Mouse (Mus musculus) granulocyte monocyte progenitor cell, adult 5-6 weeks (primary cell): ENCODE measurements at regions not wholly inside any gene's neighbourhood (a gene's known extent, or its start where the extent isn't known, plus 50 kb on each side); places are given as distances from the start of the nearest gene placed in this dataset.

Experiments used
- ATAC-seq: replicated peaks from 2 replicates; pipeline ENCODE4 v1.8.0; 2016; ENCODE audit warnings: mild to moderate bottlenecking, moderate TSS enrichment, inconsistent platforms; ENCODE audit not compliant: poor library complexity, severe bottlenecking

DNA sequence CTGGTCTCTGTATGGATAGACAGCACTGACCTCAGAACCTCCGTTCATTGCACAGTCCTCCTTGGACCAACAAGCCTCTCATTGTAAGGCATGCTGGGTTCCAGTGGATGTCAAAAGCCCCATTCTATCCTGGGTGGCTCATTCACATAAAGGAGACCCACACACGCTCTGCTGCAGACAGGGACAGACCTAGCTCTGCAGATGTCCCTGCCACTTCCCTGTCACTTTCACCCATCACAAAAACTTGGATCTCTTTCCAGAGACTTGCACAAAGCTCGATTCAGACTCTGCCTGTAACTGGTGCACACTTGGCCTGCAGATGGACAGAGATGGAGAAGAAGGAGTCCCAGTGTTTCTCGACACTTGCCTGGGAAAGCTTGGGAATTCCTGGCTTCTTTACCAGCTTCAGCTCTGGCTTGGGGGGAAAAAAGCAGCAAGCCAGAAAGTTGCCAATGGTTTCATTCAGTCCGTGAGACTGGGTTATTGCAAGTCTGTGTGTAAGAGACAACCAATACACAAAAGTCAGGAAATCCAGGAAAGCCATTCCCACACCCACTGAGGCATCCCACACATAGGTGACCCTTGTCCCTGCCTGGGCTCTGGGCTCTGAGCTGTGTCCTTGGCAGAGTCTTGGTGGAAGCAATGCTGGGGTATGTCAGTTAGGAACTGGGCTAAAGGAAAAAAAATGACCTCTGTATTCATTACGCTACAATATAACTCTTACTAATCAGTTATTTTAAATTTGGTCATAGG is 136.1 kb upstream of the Car8 start:
- no peak for ATAC-seq

- ATAC-seq: no peak
Observed at GRCm38 (mm10) chr4:8374061-8374460, 135.2 kb upstream of the Car8 start.

DNA sequence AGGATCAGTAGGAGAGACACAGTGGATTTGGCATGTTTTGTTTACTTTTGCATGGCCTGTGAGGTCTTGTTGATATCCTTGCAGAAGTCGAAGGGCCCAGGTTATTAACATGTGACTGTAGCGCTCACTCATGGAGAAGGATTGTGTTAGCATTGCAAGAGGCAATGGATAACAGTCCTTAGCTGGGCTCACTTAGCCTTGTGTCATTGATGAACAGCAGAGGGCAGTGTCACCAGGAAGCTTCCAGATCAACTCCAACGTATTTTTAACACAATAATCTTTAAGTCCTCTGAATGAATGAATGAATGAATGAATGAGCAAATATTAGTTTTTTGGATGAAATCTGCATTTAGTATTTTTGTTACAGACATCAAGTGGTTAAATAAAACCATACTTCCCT is 133.2 kb upstream of the Car8 start:
- ATAC-seq: no peak

- no peak for ATAC-seq
Observed at GRCm38 (mm10) chr4:8370786-8371185, 131.9 kb upstream of the Car8 start.

DNA sequence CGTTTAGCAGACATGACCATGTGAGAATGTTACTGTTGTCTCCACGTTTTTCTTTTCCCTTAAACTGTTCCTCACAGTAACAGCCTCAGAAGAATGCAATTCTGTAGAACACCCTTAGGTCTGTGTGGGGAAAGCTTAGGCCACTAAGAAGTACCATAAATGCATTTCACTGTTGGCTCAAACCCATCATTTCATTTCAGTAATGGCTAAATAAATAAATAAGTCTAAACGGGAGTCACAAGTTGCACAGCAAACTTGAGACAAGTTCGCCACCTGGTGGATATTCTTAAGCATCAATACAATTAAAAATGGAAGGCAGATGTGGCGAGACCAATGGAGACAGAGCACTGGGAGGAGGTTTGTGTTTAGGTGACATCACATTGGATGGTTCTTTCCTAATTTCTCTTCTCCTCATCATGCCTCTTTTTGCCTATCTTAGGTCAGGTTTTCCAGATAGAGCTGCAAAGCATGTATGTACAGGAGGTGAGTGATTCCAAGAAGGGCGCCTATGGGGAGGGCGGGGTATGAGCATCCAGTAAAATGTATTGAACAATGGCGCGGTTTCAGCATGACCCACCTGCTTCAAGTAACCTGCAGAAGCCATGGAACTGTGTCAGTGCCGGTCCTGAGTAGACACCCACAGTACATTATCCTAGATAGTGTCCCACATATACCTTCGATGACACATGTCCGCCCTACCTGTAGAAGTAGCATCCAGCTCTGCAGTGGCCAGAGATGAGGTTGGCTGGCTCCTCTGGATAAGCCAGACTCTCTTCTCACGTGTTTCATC is 128.8 kb upstream of the Car8 start:
- peak; percentile 73 for ATAC-seq

GRCm38 (mm10) chr4:8366978-8367377 is 128.1 kb upstream of the Car8 start:
- no peak for ATAC-seq

DNA sequence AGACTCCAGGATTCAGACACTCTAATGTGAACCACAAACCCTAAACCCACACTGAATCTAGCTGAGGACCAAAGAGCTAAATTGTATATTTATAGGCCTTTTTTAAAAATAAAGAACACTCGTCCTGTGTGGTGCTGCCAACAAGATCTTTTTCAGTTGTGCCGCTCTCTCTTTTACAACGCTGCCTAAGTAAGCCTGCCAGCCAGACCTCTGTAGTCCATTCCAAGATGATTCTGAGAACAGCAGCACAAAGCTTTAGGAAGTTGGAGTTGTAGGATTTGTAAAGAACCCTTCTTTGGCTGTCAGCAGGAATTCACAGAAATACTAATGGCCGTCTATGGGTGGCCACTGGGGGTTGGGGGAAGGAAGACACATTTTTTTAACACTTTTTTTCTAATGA is 123.6 kb upstream of the Car8 start:
- ATAC-seq: no peak

- ATAC-seq: no peak
Observed at GRCm38 (mm10) chr4:8361931-8362330, 123.1 kb upstream of the Car8 start.

- ATAC-seq: no peak
Observed at GRCm38 (mm10) chr4:8361305-8361704, 122.5 kb upstream of the Car8 start.

DNA sequence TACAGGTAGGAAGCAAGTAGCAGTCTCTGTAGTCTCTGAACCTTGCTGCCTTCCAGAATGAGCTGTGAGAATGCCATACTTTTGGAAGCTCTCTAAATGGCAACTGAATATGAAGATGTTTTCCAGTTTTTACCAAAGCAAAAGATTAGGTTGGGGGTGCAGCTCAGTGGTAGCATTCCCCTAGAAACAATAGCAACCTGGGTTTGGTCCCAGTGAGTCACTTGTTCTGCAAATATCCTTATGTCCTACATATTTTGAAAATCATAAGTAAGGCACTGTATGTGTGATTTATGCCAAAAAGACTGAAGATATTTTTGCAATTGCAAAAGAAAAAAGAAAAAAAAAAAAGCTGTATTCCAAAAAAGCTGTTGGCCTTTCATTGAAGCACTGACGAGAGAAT is 118.6 kb upstream of the Car8 start:
- ATAC-seq: no peak

DNA sequence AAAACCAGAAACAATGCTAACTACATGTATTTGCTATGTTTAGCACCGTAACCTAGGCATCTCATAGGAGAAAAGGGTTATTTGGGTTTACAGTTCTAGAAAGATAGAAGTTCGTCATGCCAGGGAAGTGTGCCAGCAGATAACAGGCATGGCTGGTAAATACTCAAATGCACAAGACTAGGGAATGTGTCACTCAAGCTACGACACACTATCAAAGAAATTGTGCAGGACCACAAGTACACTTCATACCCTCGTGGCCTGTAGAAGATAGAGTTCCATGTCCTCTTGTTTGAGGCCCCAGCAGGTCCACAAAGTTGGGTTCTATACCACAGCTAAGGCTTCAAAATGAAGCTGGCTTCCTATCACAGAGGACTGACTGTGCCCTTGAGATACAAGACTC is 103.1 kb upstream of the Car8 start:
- no peak for ATAC-seq

- ATAC-seq: no peak
Observed at GRCm38 (mm10) chr4:8309241-8309987, 70.6 kb upstream of the Car8 start.

GRCm38 (mm10) chr4:8292563-8292962 is 53.7 kb upstream of the Car8 start:
- no peak for ATAC-seq

- ATAC-seq: no peak
Observed at GRCm38 (mm10) chr4:8291528-8292492, 53.0 kb upstream of the Car8 start.

DNA sequence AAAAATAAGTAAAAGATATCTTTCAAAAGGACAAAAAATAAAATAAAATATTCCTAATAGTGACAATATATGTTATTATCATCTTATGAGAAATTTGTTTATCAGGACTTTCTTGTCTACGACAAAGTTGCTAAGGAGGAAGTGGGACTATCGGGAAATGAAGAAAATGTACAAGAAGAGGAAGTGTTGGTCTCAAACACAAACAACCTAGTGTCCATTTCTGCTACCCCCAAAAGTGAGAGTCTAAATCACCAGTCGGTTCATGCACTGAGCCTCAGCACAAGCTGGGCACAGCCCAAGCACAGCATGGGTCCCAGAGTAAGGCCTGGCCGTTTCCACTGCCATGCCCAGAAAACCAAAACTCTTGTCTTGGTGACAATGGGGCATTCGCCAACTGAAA is 51.1 kb upstream of the Car8 start:
- peak; percentile 55 for ATAC-seq
